Mouse (Mus musculus): ENCODE measurements around the gene Ndufs7.
A peak's percentile ranks its signal among the peaks of the same experiment; 100 is the strongest.
"Not testable (repeated sequence)": the region's sequence is repeated elsewhere in the genome, so short reads cannot be mapped to it uniquely, and the experiment has no call there.

The Ndufs7 gene

DNA sequence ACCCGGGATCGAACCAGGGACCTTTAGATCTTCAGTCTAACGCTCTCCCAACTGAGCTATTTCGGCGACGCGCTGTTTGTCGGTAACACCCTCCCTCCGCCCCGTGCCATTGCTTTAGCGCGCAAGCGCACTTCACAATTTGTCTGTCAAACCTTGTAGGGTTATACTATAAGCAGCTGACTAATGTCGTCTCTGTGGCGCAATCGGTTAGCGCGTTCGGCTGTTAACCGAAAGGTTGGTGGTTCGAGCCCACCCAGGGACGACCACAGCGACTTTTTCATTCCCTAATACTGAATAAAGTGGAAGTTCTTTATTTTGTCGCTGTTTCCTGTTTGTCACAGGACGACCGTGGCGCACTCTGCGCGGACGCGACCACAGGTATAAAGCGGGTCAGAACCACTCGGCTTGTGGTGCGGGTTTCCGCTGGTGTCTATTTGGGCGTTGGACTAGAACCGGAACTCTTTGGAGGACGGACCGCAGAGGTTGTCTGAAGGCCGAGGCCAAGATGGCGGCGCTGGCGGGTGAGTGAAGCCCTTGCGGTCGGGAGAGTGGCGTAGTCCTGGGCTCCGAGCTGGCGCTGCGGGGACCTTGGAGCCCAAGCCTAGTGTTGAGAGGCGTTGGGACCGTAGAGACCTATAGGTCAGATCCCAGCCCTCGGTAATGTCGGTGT is at the start of gene Ndufs7:
TSS of gene Ndufs7 (plus strand) at position 151 of the 670 bp plus-strand sequence.
- DNase-seq (ENCODE audit: low read depth), result peak; percentile 98

DNA sequence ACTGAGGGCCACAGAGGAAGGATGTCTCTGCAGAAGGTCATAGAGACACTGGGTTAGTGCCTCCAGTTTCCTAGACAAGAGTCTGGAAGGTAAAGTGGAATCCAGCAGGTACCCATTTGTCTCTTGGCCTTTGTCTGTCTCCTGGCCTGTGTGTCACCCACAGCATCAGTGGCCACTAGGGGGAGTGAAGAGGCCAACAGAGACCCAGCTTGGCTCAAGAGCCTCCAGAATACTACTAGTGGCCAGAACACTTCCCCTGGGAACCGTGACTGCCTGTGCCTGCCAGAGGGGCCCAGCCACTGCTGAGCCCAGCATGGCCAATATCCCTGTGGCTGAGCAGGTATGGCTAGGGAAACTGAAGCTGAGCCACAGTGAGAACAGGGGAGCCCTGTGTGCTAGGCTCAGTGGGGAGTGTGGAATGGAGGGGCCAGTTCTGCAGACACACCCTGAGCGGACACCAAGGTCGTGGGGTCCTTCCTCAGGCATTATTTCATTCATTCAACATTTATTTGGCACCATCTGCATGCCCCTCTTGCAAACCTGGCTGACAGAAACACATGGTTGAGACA is 49.4 kb upstream of the Ndufs7 start:
- DNase-seq (ENCODE audit: low read depth), result peak; percentile 89

DNA sequence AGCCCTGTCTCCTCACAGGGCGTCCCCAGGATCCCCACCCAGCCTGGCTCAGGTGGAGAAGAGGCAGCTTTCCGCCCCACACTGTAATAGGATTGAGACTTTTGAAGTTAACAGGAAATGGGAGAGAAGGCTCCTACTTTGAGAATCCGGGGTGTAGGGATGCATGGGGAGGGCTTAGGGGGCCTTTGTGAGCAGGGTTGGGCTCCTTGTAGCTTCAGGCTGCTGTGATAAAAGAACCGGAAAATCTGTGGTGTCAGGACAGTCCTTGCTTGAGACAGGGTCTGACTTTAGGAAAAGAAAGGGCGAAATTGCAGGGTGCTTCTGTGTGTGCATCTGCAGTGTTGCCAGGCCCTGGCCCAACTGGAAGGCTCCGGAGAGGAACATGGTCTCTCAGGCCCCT is 48.4 kb upstream of the Ndufs7 start:
- no peak for DNase-seq (ENCODE audit: low read depth)

DNA sequence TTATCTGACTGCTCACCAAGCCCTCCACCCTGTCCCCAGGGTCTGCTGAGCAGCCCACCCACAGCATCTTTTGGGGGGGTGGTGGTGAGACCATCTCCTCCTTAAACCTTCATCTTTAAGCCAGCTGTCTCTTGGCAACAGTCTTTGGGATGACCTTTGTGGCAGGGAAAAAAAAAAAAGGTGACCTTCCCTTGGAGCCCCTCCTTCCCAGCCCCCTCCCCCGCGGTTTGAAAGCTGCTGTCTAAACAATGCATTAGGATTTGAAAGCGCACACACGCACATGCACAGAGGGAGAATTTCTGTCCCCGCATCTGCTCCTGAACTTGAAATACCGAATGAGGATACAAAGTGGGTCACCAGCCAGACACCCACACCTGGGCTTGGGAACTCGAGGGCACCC is 44.9 kb upstream of the Ndufs7 start:
- no peak for DNase-seq (ENCODE audit: low read depth)

GRCm38 (mm10) chr10:80207201-80207600 is 41.7 kb upstream of the Ndufs7 start:
- no peak for DNase-seq (ENCODE audit: low read depth)

DNA sequence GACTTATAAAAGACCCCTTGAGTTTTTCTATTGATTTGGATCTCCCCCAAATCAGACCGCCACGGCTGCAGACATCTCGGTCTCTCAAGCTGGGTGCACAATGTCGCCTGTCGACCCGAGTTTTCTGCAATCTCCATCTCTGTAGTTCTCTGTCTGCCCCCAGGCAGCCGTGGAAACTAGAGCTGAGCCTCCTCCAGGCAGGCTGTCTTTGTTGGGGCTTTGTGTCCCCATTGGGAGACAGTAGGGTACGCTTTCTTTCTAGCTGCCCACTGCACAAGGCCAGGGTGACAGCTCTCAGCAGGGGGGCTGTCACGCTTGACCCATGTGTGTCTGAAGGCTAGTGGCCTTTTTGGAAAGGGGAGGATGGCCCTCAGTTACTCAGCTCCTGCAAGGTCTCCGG is 41.2 kb upstream of the Ndufs7 start:
- DNase-seq (ENCODE audit: low read depth), result no peak

GRCm38 (mm10) chr10:80208248-80208647 is 40.7 kb upstream of the Ndufs7 start:
- no peak for DNase-seq (ENCODE audit: low read depth)

DNA sequence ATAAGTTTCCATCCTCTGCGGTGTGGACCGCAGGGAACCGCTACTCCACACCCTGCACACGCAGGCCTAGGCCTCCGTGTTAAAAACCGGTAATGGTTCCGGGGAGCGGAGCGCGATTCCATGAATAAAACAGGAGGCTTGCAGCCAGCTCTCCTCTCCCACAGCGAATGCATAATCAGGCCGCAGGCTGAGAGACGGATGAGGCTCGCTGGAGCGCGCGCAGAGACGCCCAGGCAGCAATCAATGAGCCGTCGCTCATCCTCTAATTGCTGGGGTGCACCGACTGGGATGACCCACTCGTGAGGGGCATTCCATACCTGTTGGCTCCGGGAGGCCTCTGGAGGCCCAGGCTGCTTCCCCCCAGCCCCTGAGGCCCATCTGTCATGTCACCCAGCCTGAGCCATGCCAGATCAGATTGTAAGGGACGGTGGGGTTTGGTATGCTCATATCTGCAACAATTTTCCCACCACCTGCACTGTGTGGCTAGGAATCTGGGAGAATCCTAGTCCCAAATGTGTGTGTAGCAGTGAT is 40.0 kb upstream of the Ndufs7 start:
- DNase-seq (ENCODE audit: low read depth), result no peak

DNA sequence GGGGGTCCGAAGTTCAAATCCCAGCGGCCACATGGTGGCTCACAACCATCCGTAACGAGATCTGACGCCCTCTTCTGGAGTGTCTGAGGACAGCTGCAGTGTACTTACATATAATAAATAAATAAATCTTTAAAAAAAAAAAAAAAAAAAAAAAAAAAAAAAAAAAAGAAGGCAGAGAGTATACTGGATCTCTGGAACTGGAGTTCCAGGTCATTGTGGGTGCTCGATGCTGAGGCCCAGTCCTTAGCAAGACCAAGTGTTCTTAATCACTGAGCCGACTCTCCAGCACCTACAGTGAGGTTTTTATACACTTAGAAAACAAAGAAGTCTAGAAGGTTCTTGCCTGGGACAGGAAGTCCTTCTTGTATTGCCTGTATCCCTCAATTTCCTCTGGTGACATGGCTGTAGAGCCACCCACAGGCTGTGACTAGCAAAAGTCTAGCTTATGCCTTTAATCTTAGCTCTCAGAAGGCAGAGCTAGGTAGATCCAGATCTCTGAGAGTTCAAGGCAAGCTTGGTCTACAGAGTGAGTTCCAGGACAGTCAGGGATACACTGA is 37.3 kb upstream of the Ndufs7 start:
- not testable (repeated sequence) for DNase-seq (ENCODE audit: low read depth)

GRCm38 (mm10) chr10:80215048-80215772 is 33.7 kb upstream of the Ndufs7 start:
- DNase-seq (ENCODE audit: low read depth), result no peak

DNA sequence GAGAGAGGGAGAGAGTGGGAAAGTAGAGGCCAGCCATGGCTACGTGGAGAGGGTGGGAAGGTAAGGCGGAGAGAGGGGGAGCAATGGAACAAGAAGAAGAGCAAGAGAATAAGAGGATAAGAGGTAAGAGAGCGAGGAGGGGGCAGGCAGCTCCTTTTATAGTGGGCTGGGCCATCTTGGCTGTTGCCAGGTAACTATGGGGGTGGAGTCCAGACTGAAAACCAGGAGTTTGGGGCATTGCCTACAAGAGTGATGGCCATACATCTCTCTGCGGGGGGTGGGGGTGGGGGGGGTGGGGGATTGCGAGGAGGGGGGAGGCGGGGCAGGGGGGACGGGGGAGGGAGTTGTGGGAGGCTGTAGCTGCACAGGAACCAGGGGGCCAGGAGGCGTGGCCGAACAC is 28.2 kb upstream of the Ndufs7 start:
- no peak for DNase-seq (ENCODE audit: low read depth)

DNA sequence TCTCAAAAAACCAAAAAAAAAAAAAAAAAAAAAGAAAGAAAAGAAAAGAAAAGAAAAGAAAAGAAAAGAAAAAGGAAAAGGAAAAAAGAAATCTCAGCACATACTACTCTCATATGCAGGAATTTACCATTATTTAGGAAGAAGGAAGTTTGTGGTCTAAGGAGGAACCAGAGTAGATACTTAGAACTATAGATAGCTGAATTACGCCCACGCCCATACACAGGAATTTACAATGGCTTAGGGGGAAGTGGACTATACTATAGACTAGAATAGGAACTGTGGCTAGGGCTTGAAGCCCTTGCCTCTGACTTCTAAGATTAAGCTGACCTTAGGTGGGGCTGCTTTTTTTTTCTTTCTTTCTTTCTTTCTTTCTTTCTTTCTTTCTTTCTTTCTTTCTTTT is 25.8 kb upstream of the Ndufs7 start:
- DNase-seq (ENCODE audit: low read depth), result not testable (repeated sequence)

DNA sequence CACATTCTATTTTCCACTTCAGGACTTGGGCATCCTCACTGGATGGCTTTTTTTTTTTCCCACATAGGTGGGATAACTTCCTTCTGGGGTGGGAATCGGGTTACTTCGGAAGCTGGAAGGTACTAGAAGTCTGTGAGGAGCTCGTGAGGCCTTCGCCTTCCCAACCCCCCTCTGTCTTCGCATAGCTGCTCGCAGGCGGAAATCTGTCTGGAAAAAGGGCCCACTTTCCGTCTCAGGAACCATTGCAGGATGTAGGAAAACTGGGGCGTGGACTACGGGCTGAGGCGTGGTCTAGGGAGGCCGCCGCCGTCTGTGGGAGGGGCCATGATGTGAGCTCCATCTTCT is 22.9 kb upstream of the Ndufs7 start:
- no peak for DNase-seq (ENCODE audit: low read depth)

- peak; percentile 100 for DNase-seq (ENCODE audit: low read depth)
These were observed 22.3 kb upstream of the Ndufs7 start, which contains the start of gene Mum1 for GRCm38 (mm10) chr10:80226416-80227165. Gene Mum1 (plus strand): TSS chr10:80226434.

- no peak for DNase-seq (ENCODE audit: low read depth)
These were observed 21.8 kb upstream of the Ndufs7 start for GRCm38 (mm10) chr10:80227166-80227539.

DNA sequence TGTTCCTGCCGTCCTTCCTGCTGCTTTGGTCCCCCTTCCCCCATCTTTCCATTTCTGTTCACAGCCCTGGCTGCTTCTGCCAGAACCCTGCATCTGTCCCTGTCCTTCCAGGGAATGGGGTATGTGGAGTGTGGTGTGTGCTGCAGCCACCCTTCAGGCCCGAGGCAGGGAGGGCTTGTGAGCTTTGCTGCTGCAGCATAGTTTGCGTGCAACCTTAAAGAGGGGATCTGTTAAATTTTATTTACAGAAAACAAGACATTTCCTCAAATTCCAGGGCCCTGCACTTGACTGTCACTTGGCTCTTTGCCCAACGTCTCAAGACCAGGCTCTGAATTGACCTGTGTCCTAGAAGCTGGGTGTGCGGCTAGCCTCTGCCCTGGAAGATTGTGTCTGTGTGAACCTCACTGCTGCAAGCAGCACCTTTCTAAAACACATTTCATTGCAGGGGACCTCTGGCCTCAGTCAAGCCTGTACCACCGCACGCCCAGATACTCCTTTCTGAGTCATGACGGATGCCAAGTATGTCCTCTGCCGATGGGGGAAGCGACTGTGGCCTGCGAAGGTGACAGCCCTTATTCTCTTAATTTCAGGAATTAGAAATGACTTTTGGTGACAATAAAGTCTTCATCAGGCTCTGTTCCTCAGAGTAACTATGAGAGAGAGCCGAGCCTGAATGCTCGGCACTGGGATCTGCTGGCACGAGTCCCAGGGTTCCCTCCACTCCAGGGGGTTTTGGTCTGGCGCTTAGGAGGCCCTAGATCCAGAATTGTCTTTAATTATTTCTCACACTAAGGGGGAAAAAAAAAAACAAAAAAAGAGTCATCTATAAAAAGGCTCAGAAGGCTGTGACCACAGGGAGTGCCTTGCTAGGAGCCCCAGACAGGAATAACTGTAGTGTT is 20.8 kb upstream of the Ndufs7 start:
- DNase-seq (ENCODE audit: low read depth), result no peak

GRCm38 (mm10) chr10:80236145-80236825 is 12.6 kb upstream of the Ndufs7 start:
- DNase-seq (ENCODE audit: low read depth), result no peak

DNA sequence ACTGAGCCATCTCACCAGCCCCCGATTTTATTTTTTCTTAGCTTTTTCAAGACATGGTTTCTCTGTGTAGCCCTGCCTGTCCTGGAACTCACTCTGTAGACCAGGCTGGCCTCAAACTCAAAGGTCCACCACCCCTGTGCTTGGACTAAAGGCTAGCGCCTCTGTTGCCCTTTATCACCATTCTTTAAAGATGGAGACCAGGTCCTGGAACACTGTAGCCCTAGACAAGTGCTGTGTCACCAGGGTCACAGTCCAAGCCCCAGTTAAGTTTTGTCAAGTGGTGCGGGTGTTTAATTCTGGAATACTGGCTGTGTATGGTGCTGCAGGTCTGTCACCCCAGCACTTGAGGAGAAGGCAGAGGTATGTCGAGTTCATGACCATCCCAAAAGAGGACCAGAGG is 11.9 kb upstream of the Ndufs7 start:
- DNase-seq (ENCODE audit: low read depth), result no peak

DNA sequence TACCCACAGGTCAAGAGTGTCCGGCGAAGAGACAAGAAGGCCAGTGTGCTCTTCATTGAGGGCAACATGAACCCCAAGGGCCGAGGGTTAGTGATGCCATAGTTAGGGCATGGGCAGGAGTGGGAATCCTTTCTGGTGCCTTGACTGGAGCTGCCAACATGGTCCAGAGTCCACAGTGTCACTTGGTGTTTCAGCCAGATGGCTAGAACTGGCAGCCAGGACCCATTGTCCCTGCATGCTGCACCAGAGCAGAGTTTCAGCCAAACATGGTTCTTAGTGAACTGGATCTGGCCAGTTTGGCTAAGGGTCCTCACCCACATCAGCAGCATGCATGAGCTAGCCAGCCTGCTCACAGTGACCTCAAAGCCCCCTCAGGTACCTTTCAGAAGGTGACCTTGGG is 10.6 kb upstream of the Ndufs7 start:
- DNase-seq (ENCODE audit: low read depth), result no peak

DNA sequence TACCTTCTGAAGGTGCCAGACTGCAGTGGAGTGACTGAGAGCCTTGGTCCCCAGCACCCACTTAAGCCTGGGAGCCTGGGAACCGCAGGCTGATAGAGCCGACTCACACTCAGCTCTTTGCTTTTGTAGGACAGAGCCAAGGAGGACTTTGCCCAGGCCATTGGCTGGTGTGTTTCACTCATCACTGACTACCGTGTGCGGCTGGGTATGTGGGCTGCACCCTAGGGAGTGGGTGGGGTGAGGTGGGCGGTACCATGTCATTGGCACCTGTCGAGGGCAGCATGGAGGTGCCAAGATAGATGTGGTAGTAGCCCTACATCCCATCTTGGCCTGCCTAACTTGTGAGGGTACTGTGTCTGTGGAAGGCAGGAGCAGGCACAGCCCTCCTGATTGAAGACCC is 9.1 kb upstream of the Ndufs7 start:
- DNase-seq (ENCODE audit: low read depth), result no peak

- DNase-seq (ENCODE audit: low read depth), result no peak
These were observed 6.8 kb upstream of the Ndufs7 start for GRCm38 (mm10) chr10:80242088-80242487.
